Mouse (Mus musculus) neural tube, embryonic 14.5 days (tissue): ENCODE results near the gene Atrnl1. TPM values are rescaled to one million over a fixed set of nuclear protein-coding genes. Genes with fewer than 3 reads are reported as not detected.

Experiments used
- ATAC-seq: fragments of 200-750 bp; cut with Nextera tagmentation; 2 replicates; pipeline ENCODE4 v1.8.0; 2017; ENCODE audit warnings: low read depth, mild to moderate bottlenecking, moderate TSS enrichment, moderate library complexity
- H3K27ac ChIP-seq: fragments of 300-500 bp; sonication (generic); 2 replicates; pipeline ENCODE4 v1.5.1; 2014; ENCODE audit warnings: low read depth, mild to moderate bottlenecking, control low read depth, low read length, moderate library complexity, mixed read lengths
- H3K27me3 ChIP-seq: fragments of 300-500 bp; sonication (generic); 2 replicates; pipeline ENCODE4 v1.6.1; 2014; ENCODE audit warnings: low read length; ENCODE audit not compliant: control insufficient read depth, insufficient read depth
- H3K36me3 ChIP-seq: fragments of 300-500 bp; sonication (generic); 2 replicates; pipeline ENCODE4 v1.6.1; 2014; ENCODE audit warnings: low read length, mixed read lengths; ENCODE audit not compliant: control insufficient read depth, insufficient read depth
- H3K4me1 ChIP-seq: fragments of 300-500 bp; sonication (generic); 2 replicates; pipeline ENCODE4 v1.6.1; 2014; ENCODE audit warnings: low read length; ENCODE audit not compliant: control insufficient read depth, insufficient read depth
- H3K4me2 ChIP-seq: fragments of 300-500 bp; sonication (generic); 2 replicates; pipeline ENCODE4 v1.6.1; 2014; ENCODE audit warnings: mild to moderate bottlenecking, low read depth, low read length, control low read depth
- H3K4me3 ChIP-seq: fragments of 300-500 bp; sonication (generic); 2 replicates; pipeline ENCODE4 v1.5.1; 2014; ENCODE audit warnings: low read depth, low read length, control low read depth, mixed read lengths
- H3K9ac ChIP-seq: fragments of 300-500 bp; sonication (generic); replicated peaks from 2 replicates; pipeline ENCODE4 v1.6.1; 2014; ENCODE audit warnings: low read depth, mild to moderate bottlenecking, control low read depth, low read length, mixed read lengths
- H3K9me3 ChIP-seq: fragments of 300-500 bp; sonication (generic); 2 replicates; pipeline ENCODE4 v1.6.1; 2016; ENCODE audit warnings: low read length; ENCODE audit not compliant: control insufficient read depth
- WGBS: fragments of 180-500 bp; shearing (Covaris S2); extraction: QIAGEN DNeasy Blood & Tissue Kit; methylation state at CpG from one replicate; pipeline ENCODE4 v1.1.7; 2014; 5-methylcytosine and 5-hydroxymethylcytosine counted together
- polyA plus RNA-seq: library from polyadenylated mRNA; unstranded; fragments of >200 nt; fragmentation: Nextera tagmentation; extraction: Ambion mirVana; gene quantifications from 2 replicates; pipeline ENCODE4 v1.2.1, GENCODE M21; 2014

Atrnl1 gene
- polyA plus RNA-seq, 1 experiment from 2014 or later: 8.6 TPM

- no peaks in the 10 kb centered on the region for H3K9me3 ChIP-seq
- no peak overlapping the region for H3K27ac ChIP-seq
- no peak overlapping the region for H3K9ac ChIP-seq
- H3K36me3 ChIP-seq: no peaks in the 10 kb centered on the region
- H3K27me3 ChIP-seq: no peaks in the 10 kb centered on the region
- 48% methylated on average over 10 of the region's 10 CpGs for WGBS
- peak overlapping the region; percentile 11; the same call in 1 of the 2 replicates for H3K4me2 ChIP-seq
- no peak; the same call in 1 of the 2 replicates for ATAC-seq
- peaks cover 10% of the 10 kb centered on the region; the same call in 1 of the 2 replicates for H3K4me1 ChIP-seq
- H3K4me3 ChIP-seq: no peak overlapping the region
These were observed 466.8 kb downstream of the Atrnl1 start for GRCm38 (mm10) chr19:58077529-58078070.

- no peak for ATAC-seq
- 97% methylated on average over 6 of the region's 6 CpGs for WGBS
- H3K4me1 ChIP-seq: peaks cover 10% of the 10 kb centered on the region; the same call in 1 of the 2 replicates
These were observed 469.3 kb downstream of the Atrnl1 start for GRCm38 (mm10) chr19:58080168-58080567.

GRCm38 (mm10) chr19:58082751-58083150, 471.9 kb downstream of the Atrnl1 start:
- no peaks in the 10 kb centered on the region for H3K27me3 ChIP-seq
- no peak overlapping the region for H3K27ac ChIP-seq
- H3K4me3 ChIP-seq: no peak overlapping the region
- peaks cover 4% of the 10 kb centered on the region; the same call in 1 of the 2 replicates for H3K4me1 ChIP-seq
- no peaks in the 10 kb centered on the region for H3K36me3 ChIP-seq
- no peaks in the 10 kb centered on the region for H3K9me3 ChIP-seq
- 96% methylated on average over 19 of the region's 19 CpGs for WGBS
- no peak overlapping the region for H3K9ac ChIP-seq
- no peak for ATAC-seq
- H3K4me2 ChIP-seq: no peak overlapping the region

More at GRCm38 (mm10) chr19:58080168-58080567, 469.3 kb downstream of the Atrnl1 start:
- H3K27me3 ChIP-seq: no peaks in the 10 kb centered on the region
- H3K4me3 ChIP-seq: no peak overlapping the region
- H3K9me3 ChIP-seq: no peaks in the 10 kb centered on the region
- H3K4me2 ChIP-seq: no peak overlapping the region
- H3K36me3 ChIP-seq: no peaks in the 10 kb centered on the region
- no peak overlapping the region for H3K9ac ChIP-seq
- no peak overlapping the region for H3K27ac ChIP-seq

DNA sequence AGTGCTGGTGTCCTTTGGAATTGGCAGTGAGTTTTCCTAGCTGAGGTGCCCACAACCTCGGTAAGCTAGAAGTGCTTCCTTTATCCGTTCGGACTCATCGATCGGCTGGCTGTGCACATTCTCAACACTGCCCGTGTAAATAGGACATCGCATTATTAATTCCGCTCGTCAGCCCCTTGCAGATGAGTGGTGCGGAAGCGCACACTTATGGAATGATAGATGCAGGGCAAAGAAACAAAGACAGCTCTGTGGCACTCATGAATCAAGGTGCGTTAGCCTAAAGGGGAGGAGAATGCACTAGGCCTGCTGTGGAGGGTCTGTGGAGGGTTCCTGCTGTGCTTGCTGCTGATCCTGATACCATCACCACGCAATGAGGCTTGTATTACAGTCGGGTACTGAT, 474.0 kb downstream of the Atrnl1 start:
- 63% methylated on average over 14 of the region's 14 CpGs for WGBS
- no peaks in the 10 kb centered on the region for H3K4me1 ChIP-seq
- no peaks in the 10 kb centered on the region for H3K36me3 ChIP-seq
- no peaks in the 10 kb centered on the region for H3K27me3 ChIP-seq
- no peak overlapping the region for H3K9ac ChIP-seq
- no peaks in the 10 kb centered on the region for H3K9me3 ChIP-seq
- H3K4me2 ChIP-seq: no peak overlapping the region
- ATAC-seq: no peak
- no peak overlapping the region for H3K4me3 ChIP-seq
- no peak overlapping the region for H3K27ac ChIP-seq

DNA sequence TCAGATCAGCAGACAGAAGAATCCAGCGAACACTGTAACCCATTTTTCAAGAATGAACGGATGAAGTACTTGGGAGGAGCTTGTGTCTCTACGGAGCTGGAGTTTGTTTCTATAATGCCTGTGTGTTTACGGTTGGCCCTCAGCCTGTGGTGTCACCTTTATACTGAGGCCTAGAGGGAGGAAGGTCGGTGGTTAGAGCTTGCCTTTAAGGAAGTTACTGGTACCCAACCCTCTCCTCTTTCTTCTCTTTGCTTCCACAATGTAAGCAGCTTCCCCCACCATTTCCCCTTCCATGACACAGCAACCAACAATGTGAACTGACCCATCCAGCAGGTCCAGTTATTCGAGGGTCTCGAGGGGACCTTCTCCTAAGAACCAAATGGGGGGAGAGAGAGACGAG, 475.9 kb downstream of the Atrnl1 start:
- Histone ChIP-seq H3K4me2 (no peak overlapping the region), H3K4me1 (no peaks in the 10 kb centered on the region), H3K9me3 (no peaks in the 10 kb centered on the region), H3K27me3 (no peaks in the 10 kb centered on the region), H3K4me3 (no peak overlapping the region), H3K27ac (no peak overlapping the region), H3K36me3 (no peaks in the 10 kb centered on the region), H3K9ac (no peak overlapping the region)
- ATAC-seq: no peak
- WGBS: 95% methylated on average over 8 of the region's 8 CpGs

DNA sequence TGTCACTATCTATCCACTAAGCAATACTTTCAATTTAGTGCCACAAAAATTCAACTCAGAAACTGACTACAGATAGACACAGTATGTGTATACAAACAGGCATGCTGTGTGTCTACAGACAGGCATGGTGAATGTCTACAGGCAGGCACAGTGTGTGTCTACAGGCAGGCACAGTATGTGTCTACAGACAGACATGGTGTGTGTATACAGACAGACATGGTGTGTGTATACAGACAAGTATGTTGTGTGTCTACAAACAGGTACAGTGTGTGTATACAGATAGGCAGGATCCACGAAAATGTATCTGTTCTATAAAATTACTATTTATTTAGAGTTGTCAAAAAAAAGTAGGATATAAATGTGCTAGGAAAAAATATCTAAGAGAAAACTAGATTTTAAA, 477.1 kb downstream of the Atrnl1 start:
- no peak overlapping the region for H3K4me3 ChIP-seq
- no peak overlapping the region for H3K27ac ChIP-seq
- no peaks in the 10 kb centered on the region for H3K27me3 ChIP-seq
- no peaks in the 10 kb centered on the region for H3K4me1 ChIP-seq
- H3K9ac ChIP-seq: no peak overlapping the region
- no peaks in the 10 kb centered on the region for H3K36me3 ChIP-seq
- ATAC-seq: no peak
- 86% methylated on average over 1 of the region's 1 CpGs for WGBS
- H3K9me3 ChIP-seq: no peaks in the 10 kb centered on the region
- no peak overlapping the region for H3K4me2 ChIP-seq

DNA sequence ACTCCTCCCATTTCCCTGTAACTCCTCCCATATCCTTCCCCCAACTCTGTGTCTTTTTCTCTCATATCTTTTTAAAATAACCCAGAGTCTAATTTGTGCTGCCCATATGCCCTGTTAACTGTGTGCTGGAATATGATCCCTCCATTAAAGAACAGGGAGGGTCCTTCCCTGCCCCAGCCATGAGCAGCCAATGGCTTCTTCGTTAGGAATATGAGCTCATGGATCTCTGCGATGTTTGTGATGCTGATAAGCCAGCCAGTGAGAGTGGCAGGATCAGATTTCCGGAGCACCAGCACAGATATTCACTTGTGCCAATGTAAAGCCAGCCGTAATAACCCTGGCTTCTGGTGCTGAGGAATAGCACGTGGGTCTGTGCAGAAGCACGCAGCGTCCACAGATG, 477.6 kb downstream of the Atrnl1 start:
- no peaks in the 10 kb centered on the region for H3K27me3 ChIP-seq
- H3K27ac ChIP-seq: no peak overlapping the region
- no peak overlapping the region for H3K4me3 ChIP-seq
- H3K36me3 ChIP-seq: no peaks in the 10 kb centered on the region
- H3K4me1 ChIP-seq: no peaks in the 10 kb centered on the region
- no peak for ATAC-seq
- 83% methylated on average over 7 of the region's 7 CpGs for WGBS
- H3K9me3 ChIP-seq: no peaks in the 10 kb centered on the region
- no peak overlapping the region for H3K4me2 ChIP-seq
- no peak overlapping the region for H3K9ac ChIP-seq

GRCm38 (mm10) chr19:58091911-58092310, 481.1 kb downstream of the Atrnl1 start:
- H3K9me3 ChIP-seq: no peaks in the 10 kb centered on the region

DNA sequence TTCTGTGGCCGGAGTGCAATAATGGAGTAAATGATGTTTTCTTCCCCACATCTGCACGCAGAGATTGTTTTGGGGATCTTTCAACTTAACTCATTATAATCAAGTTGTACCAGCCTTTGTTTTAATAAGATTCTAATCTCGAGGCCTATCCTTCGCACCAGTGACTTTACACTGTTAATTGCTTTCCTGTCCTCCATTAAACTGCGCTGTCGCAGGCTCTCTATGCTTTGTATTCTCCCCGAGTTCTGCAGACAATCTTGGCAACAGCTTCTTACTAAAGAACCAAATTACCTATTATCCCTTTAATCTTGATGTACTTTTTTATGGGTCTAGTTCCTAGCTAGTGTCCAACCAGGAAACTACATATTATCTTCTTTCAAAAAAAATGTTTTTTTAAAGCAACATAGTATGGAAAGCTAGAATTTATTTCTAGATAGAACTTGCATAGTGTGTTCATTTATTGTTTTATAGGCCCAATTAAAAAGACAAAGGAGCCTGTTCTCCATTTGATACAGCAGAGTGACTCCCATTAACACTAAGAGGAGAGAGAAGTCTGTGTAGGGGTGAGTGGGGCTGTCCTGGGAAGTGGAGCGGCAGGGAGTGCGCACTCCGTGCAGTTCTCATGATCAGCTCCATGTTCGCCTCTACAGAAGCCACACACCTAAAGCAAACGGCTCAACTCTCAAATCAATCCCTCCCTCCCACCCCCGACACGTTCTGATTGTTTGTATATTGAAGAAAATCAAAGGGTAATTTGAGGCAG, 484.1 kb downstream of the Atrnl1 start:
- peak; percentile 78; the same call in 1 of the 2 replicates for ATAC-seq
- H3K27me3 ChIP-seq: no peaks in the 10 kb centered on the region
- H3K9ac ChIP-seq: no peak overlapping the region
- no peaks in the 10 kb centered on the region for H3K36me3 ChIP-seq
- no peak overlapping the region for H3K4me2 ChIP-seq
- no peaks in the 10 kb centered on the region for H3K9me3 ChIP-seq
- 20% methylated on average over 14 of the region's 14 CpGs for WGBS
- H3K4me1 ChIP-seq: peaks cover 7% of the 10 kb centered on the region; the same call in 1 of the 2 replicates
- H3K27ac ChIP-seq: peak overlapping the region; percentile 7; the same call in 1 of the 2 replicates
- no peak overlapping the region for H3K4me3 ChIP-seq

More at GRCm38 (mm10) chr19:58091911-58092310, 481.1 kb downstream of the Atrnl1 start:
- no peak overlapping the region for H3K4me2 ChIP-seq
- no peak overlapping the region for H3K4me3 ChIP-seq
- H3K27me3 ChIP-seq: no peaks in the 10 kb centered on the region
- 91% methylated on average over 16 of the region's 16 CpGs for WGBS
- no peak for ATAC-seq
- H3K4me1 ChIP-seq: peaks cover 7% of the 10 kb centered on the region; the same call in 1 of the 2 replicates
- H3K9ac ChIP-seq: no peak overlapping the region
- no peaks in the 10 kb centered on the region for H3K36me3 ChIP-seq
- H3K27ac ChIP-seq: no peak overlapping the region
